Mouse (Mus musculus): ENCODE results near the gene Zzz3. TPM values are rescaled to one million over a fixed set of nuclear protein-coding genes. Genes with fewer than 3 reads are reported as not detected.

Zzz3 gene
- total and polyA plus RNA-seq, 3 experiments, result 64.2 to 116 (median 94.9) TPM

- Histone ChIP-seq H3K9ac (ENCODE audit: insufficient read depth, low read depth) (peak overlapping the region; percentile 77), H3K79me2 (replicated peaks; ENCODE audit: control insufficient read depth, extremely low read depth, insufficient read depth, poor library complexity, severe bottlenecking) (peaks cover 98% of the 10 kb centered on the region), H3K27me3 (replicated peaks) (no peaks in the 10 kb centered on the region), H3K9me3 (replicated peaks; ENCODE audit: low read length) (no peaks in the 10 kb centered on the region), H3K36me3 (replicated peaks in 1 of 2; ENCODE audit: control insufficient read depth in 1 of 2, insufficient read depth in 1 of 2, low read length in 1 of 2) (peaks cover 0 to 47% of the 10 kb centered on the region in 2 experiments), H3K27ac (ENCODE audit: insufficient read depth, low read depth) (peak overlapping the region; percentile 87), H3K4me3 (replicated peaks in 1 of 3; ENCODE audit: low read depth in 2 of 3, low read length in 2 of 3, poor library complexity in 1 of 3) (peak overlapping the region; percentile 1 to 42 (median 23)), H3K4me1 (ENCODE audit: control insufficient read depth in 1 of 2, insufficient read depth in 2 of 2) (peaks cover 35 to 94% of the 10 kb centered on the region in 2 experiments), H3K4me2 (ENCODE audit: insufficient read depth, low read depth, poor library complexity, severe bottlenecking) (peak overlapping the region; percentile 100)
- in situ Hi-C loops (cut with MboI; ENCODE audit: low pct_ligation_motif_present, low pct_unique_long_range_greater_than_20kb, low sequenced_read_pairs), result no loop called here
- TF ChIP-seq USF1 (IDR thresholded peaks at IDR 0.05; ENCODE audit: low read depth, low read length), result peak; percentile 64
- 0 out of 2 replicates have a peak, but pooled peaks have one; percentile 30 for TF ChIP-seq UBTF (IDR thresholded peaks at IDR 0.05; ENCODE audit: low read depth, low read length)
- TF ChIP-seq CTCF (conservative IDR thresholded peaks at IDR 0.05 in 1 of 2, IDR thresholded peaks at IDR 0.05 in 1 of 2; ENCODE audit: low read depth in 2 of 2, low read length in 2 of 2), result no peak
- no peak for TF ChIP-seq ZNF384 (IDR thresholded peaks at IDR 0.05; ENCODE audit: low read depth, low read length)
- peak; percentile 55 for TF ChIP-seq HCFC1 (IDR thresholded peaks at IDR 0.05; ENCODE audit: low read depth, low read length)
- TF ChIP-seq ZC3H11A (IDR thresholded peaks at IDR 0.05; ENCODE audit: low read depth, low read length), result no peak
- no peak for TF ChIP-seq ZMIZ1 (IDR thresholded peaks at IDR 0.05; ENCODE audit: low read depth, low read length)
- no peak; the same call in none of the 2 replicates for TF ChIP-seq TCF12 (IDR thresholded peaks at IDR 0.05; ENCODE audit: low read depth, low read length)
- peak; percentile 90 for TF ChIP-seq MAZ (IDR thresholded peaks at IDR 0.05; ENCODE audit: low read depth, low read length)
- TF ChIP-seq NELFE (IDR thresholded peaks at IDR 0.05; ENCODE audit: low read depth, low read length), result no peak
- peak; percentile 98 for TF ChIP-seq SIN3A (IDR thresholded peaks at IDR 0.05; ENCODE audit: low read length)
- peak; percentile 69; the same call in 1 of the 2 replicates for TF ChIP-seq POLR2AphosphoS2 (IDR thresholded peaks at IDR 0.05; ENCODE audit: low read depth, low read length)
- TF ChIP-seq MEF2A (IDR thresholded peaks at IDR 0.05; ENCODE audit: borderline replicate concordance, low read depth, low read length), result peak; percentile 75
- TF ChIP-seq E2F4 (IDR thresholded peaks at IDR 0.05; ENCODE audit: insufficient replicate concordance, low read depth, low read length), result no peak
- TF ChIP-seq CHD1 (IDR thresholded peaks at IDR 0.05; ENCODE audit: low read depth, low read length), result peak; percentile 98
- peak; percentile 96 for TF ChIP-seq MXI1 (IDR thresholded peaks at IDR 0.05; ENCODE audit: low read depth, low read length)
- TF ChIP-seq USF2 (conservative IDR thresholded peaks at IDR 0.05; ENCODE audit: low read depth, low read length), result peak; percentile 64
- TF ChIP-seq PAX5 (IDR thresholded peaks at IDR 0.05; ENCODE audit: low read length), result no peak
- no peak for TF ChIP-seq GABPA (IDR thresholded peaks at IDR 0.05; ENCODE audit: insufficient replicate concordance, low read depth, low read length)
- TF ChIP-seq SMC3 (IDR thresholded peaks at IDR 0.05; ENCODE audit: low read depth, low read length), result no peak
- peak; percentile 94 for TF ChIP-seq JUND (conservative IDR thresholded peaks at IDR 0.05; ENCODE audit: low read depth, low read length)
- no peak for TF ChIP-seq POLR2A (IDR thresholded peaks at IDR 0.05; ENCODE audit: low read depth, low read length)
- peak; percentile 86 for TF ChIP-seq EP300 (IDR thresholded peaks at IDR 0.05; ENCODE audit: low read length)
- peak; percentile 66; the same call in 1 of the 2 replicates for TF ChIP-seq KAT2A (IDR thresholded peaks at IDR 0.05; ENCODE audit: insufficient replicate concordance, low read length)
- peak; percentile 83 for TF ChIP-seq BHLHE40 (IDR thresholded peaks at IDR 0.05; ENCODE audit: low read depth, low read length)
- peak; percentile 98 for TF ChIP-seq ETS1 (conservative IDR thresholded peaks at IDR 0.05; ENCODE audit: low read depth, low read length)
- TF ChIP-seq RAD21 (IDR thresholded peaks at IDR 0.05; ENCODE audit: low read depth, low read length), result no peak
- TF ChIP-seq CHD2 (IDR thresholded peaks at IDR 0.05; ENCODE audit: low read length), result peak; percentile 95
- TF ChIP-seq MAFK (IDR thresholded peaks at IDR 0.05; ENCODE audit: insufficient replicate concordance, low read length), result no peak
- TF ChIP-seq NRF1 (IDR thresholded peaks at IDR 0.05; ENCODE audit: low read depth, low read length), result no peak
- TF ChIP-seq IRF4 (IDR thresholded peaks at IDR 0.05; ENCODE audit: low read depth, low read length), result peak; percentile 87
- peak; percentile 92 for TF ChIP-seq JUN (IDR thresholded peaks at IDR 0.05; ENCODE audit: insufficient read depth, low read depth, low read length)
- peak; percentile 75 for TF ChIP-seq RCOR1 (conservative IDR thresholded peaks at IDR 0.05; ENCODE audit: low read depth, low read length)
- TF ChIP-seq ELF1 (IDR thresholded peaks at IDR 0.05; ENCODE audit: low read depth, low read length), result 0 out of 2 replicates have a peak, but pooled peaks have one; percentile 31
- TF ChIP-seq MAX (IDR thresholded peaks at IDR 0.05; ENCODE audit: low read length), result peak; percentile 90
- TF ChIP-seq TBP (conservative IDR thresholded peaks at IDR 0.05; ENCODE audit: low read depth, low read length), result no peak; the same call in 1 of the 2 replicates
- no peak for TF ChIP-seq ZKSCAN1 (IDR thresholded peaks at IDR 0.05; ENCODE audit: borderline replicate concordance, low read depth, low read length)
- TF ChIP-seq MYC (IDR thresholded peaks at IDR 0.05; ENCODE audit: low read depth, low read length), result peak; percentile 90
- dilution Hi-C loops (cut with MboI; ENCODE audit: extremely low pct_ligation_motif_present, extremely low pct_unique_long_range_greater_than_20kb, low sequenced_read_pairs), result no loop called here
- peak; percentile 99 for DNase-seq (ENCODE audit: extremely low read depth)
Observed at GRCm38 (mm10) chr3:152401964-152402670, 6.8 kb downstream of the Zzz3 start.

All from CH12.LX (cell line).